11 mouse cellular contexts compared by ENCODE assay signal in the genomic region with DNA sequence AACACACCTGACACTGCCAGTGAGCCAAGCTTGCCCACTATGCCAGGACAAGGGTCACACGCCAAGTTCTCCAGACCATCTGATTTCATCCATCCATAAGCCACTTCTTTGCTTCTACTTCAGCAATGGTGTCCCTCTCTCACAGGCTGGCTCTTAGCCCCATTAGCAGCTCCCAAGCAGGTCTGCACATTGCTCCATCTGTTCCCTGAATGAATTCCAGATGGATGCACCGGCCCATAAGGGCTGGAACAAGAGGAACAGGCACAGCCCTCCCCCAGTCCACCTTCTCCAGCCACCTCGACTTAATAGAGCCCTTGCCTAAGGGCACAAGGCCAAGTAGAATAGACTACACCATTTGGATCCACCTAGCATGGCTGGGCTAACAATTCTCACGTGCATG.
DNase-seq lines count a peak whose midpoint lies in the region; ATAC-seq and TF ChIP-seq lines count a peak whose summit lies in the region.
"Had no signal": no experiment of that assay in that cellular context is flagged by ENCODE, and none has a peak within 500 bp of the region (broad histone marks: within the 10 kb centered on the region; RNA-seq: fewer than 3 reads in every experiment).

No protein-coding gene starts in this region.

- ATAC-seq in forebrain, embryonic 13.5 days = peak; percentile 53; the same call in 1 of the 2 replicates
- ATAC-seq in intestine, postnatal 0 days = no peak

- no peak for DNase-seq in forebrain, embryonic 10.5 days (ENCODE audit: extremely low spot score, low spot score)
- DNase-seq in brain, adult 2 months (ENCODE audit: low read depth, low spot score) = peak; percentile 99
- DNase-seq in cerebellum, postnatal 25 days = peak; percentile 89 to 91
- peak; percentile 44 to 63 for DNase-seq in layer of hippocampus, adult 8-10 months (ENCODE audit: low spot score in 2 of 2)
- no peak for DNase-seq in lung, postnatal 14 days
- DNase-seq in thymus, postnatal 25 days = no peak

- 59% methylated on average over 4 of the region's 4 CpGs for WGBS in forebrain, embryonic 13.5 days
- 66% methylated on average over 4 of the region's 4 CpGs for WGBS in forebrain, embryonic 10.5 days
- WGBS in intestine, postnatal 0 days = 73% methylated on average over 4 of the region's 4 CpGs

- H3K4me2 ChIP-seq in forebrain, embryonic 13.5 days = no peak overlapping the region
- no peak overlapping the region for H3K4me2 ChIP-seq in intestine, postnatal 0 days (replicated peaks; ENCODE audit: low read depth)
- H3K4me2 ChIP-seq: midbrain, embryonic 12.5 days; neural tube, embryonic 13.5 days; stomach, embryonic 15.5 days had no signal

- H3K27me3 ChIP-seq in forebrain, embryonic 13.5 days = no peaks in the 10 kb centered on the region
- no peaks in the 10 kb centered on the region for H3K27me3 ChIP-seq in forebrain, embryonic 10.5 days (ENCODE audit: poor library complexity, severe bottlenecking)
- no peaks in the 10 kb centered on the region for H3K27me3 ChIP-seq in intestine, postnatal 0 days (replicated peaks; ENCODE audit: control insufficient read depth, insufficient read depth, low read length)
- H3K27me3 ChIP-seq: midbrain, embryonic 12.5 days; neural tube, embryonic 13.5 days; stomach, embryonic 15.5 days had no signal

- H3K27ac ChIP-seq in forebrain, embryonic 13.5 days = no peak overlapping the region
- no peak overlapping the region for H3K27ac ChIP-seq in forebrain, embryonic 10.5 days
- no peak overlapping the region for H3K27ac ChIP-seq in intestine, postnatal 0 days (ENCODE audit: low read depth, low read length)
- H3K27ac ChIP-seq: midbrain, embryonic 12.5 days; neural tube, embryonic 13.5 days; stomach, embryonic 15.5 days had no signal

- no peak overlapping the region for H3K9ac ChIP-seq in forebrain, embryonic 13.5 days
- H3K9ac ChIP-seq in intestine, postnatal 0 days (ENCODE audit: low read depth, low read length) = no peak overlapping the region
- H3K9ac ChIP-seq: midbrain, embryonic 12.5 days; neural tube, embryonic 13.5 days; stomach, embryonic 15.5 days had no signal

- no peak overlapping the region for H3K4me3 ChIP-seq in forebrain, embryonic 13.5 days
- no peak overlapping the region for H3K4me3 ChIP-seq in forebrain, embryonic 10.5 days
- H3K4me3 ChIP-seq in intestine, postnatal 0 days (ENCODE audit: low read depth, low read length) = no peak overlapping the region
- H3K4me3 ChIP-seq: midbrain, embryonic 12.5 days; neural tube, embryonic 13.5 days; stomach, embryonic 15.5 days had no signal

- H3K9me3 ChIP-seq in forebrain, embryonic 13.5 days (replicated peaks) = no peaks in the 10 kb centered on the region
- H3K9me3 ChIP-seq in forebrain, embryonic 10.5 days = no peaks in the 10 kb centered on the region
- no peaks in the 10 kb centered on the region for H3K9me3 ChIP-seq in intestine, postnatal 0 days (ENCODE audit: control insufficient read depth)
- H3K9me3 ChIP-seq: midbrain, embryonic 12.5 days; neural tube, embryonic 13.5 days; stomach, embryonic 15.5 days had no signal

- H3K36me3 ChIP-seq in forebrain, embryonic 13.5 days (ENCODE audit: poor library complexity, severe bottlenecking) = 0 out of 2 replicates have a peak, but pooled peaks cover 6% of the 10 kb centered on the region
- H3K36me3 ChIP-seq in forebrain, embryonic 10.5 days (replicated peaks) = no peaks in the 10 kb centered on the region
- H3K36me3 ChIP-seq in intestine, postnatal 0 days (ENCODE audit: control insufficient read depth, insufficient read depth) = no peaks in the 10 kb centered on the region
- H3K36me3 ChIP-seq: midbrain, embryonic 12.5 days; stomach, embryonic 15.5 days had no signal

- no peak for TF ChIP-seq CTCF in intestine, postnatal 0 days (IDR thresholded peaks at IDR 0.05; ENCODE audit: low read depth)

- H3K4me1 ChIP-seq in forebrain, embryonic 13.5 days = peaks cover 25% of the 10 kb centered on the region
- peaks cover 18% of the 10 kb centered on the region for H3K4me1 ChIP-seq in forebrain, embryonic 10.5 days
- no peaks in the 10 kb centered on the region for H3K4me1 ChIP-seq in intestine, postnatal 0 days (replicated peaks; ENCODE audit: control insufficient read depth, insufficient read depth, low read length)
- H3K4me1 ChIP-seq: stomach, embryonic 15.5 days had no signal

Comparison
In these comparisons a context has a peak if more than half of its experiments do, and no peak if none do; other contexts are left out.
1. DNase-seq: peak in brain, adult 2 months (single experiment), cerebellum, postnatal 25 days (2 of 2) and layer of hippocampus, adult 8-10 months (2 of 2); none in forebrain, embryonic 10.5 days (single experiment), lung, postnatal 14 days (single experiment) and thymus, postnatal 25 days (single experiment).